Mouse (Mus musculus): Measurements from ENCODE around the gene Ect2. TPM values are rescaled to one million over a fixed set of nuclear protein-coding genes. Genes with fewer than 3 reads are reported as not detected.

Ect2 gene
- polyA plus RNA-seq, 1 experiment = 12.0 TPM

- no peak for DNase-seq
- no peak overlapping the region for H3K4me3 ChIP-seq (ENCODE audit: control insufficient read depth, insufficient read depth, low read length)
Observed at GRCm38 (mm10) chr3:27064886-27065285, 88.8 kb downstream of the Ect2 start.

GRCm38 (mm10) chr3:27063399-27064260 lies 90.0 kb downstream of the Ect2 start:
- H3K4me3 ChIP-seq (ENCODE audit: control insufficient read depth, insufficient read depth, low read length) = no peak overlapping the region
- H3K36me3 ChIP-seq (ENCODE audit: control insufficient read depth, insufficient read depth, low read length) = no peaks in the 10 kb centered on the region
- no peak for TF ChIP-seq CTCF (IDR thresholded peaks at IDR 0.05; ENCODE audit: borderline replicate concordance, control insufficient read depth, extremely low read depth, insufficient read depth, low read length, poor library complexity)
- TF ChIP-seq POLR2A (IDR thresholded peaks at IDR 0.05; ENCODE audit: control insufficient read depth, extremely low read depth, insufficient read depth, low read length, poor library complexity) = no peak
- no peaks in the 10 kb centered on the region for H3K4me1 ChIP-seq (replicated peaks; ENCODE audit: control insufficient read depth, insufficient read depth, low read length)
- H3K27ac ChIP-seq (ENCODE audit: control insufficient read depth, insufficient read depth, low read length) = no peak overlapping the region
- 85% methylated on average over 11 of the region's 11 CpGs for WGBS
- no peak for DNase-seq
- no peaks in the 10 kb centered on the region for H3K27me3 ChIP-seq (ENCODE audit: control insufficient read depth, insufficient read depth, low read length)

More at GRCm38 (mm10) chr3:27064886-27065285, 88.8 kb downstream of the Ect2 start:
- WGBS = 96% methylated on average over 2 of the region's 2 CpGs
- H3K27ac ChIP-seq (ENCODE audit: control insufficient read depth, insufficient read depth, low read length) = no peak overlapping the region
- TF ChIP-seq CTCF (IDR thresholded peaks at IDR 0.05; ENCODE audit: borderline replicate concordance, control insufficient read depth, extremely low read depth, insufficient read depth, low read length, poor library complexity) = no peak
- no peak for TF ChIP-seq POLR2A (IDR thresholded peaks at IDR 0.05; ENCODE audit: control insufficient read depth, extremely low read depth, insufficient read depth, low read length, poor library complexity)
- no peaks in the 10 kb centered on the region for H3K36me3 ChIP-seq (ENCODE audit: control insufficient read depth, insufficient read depth, low read length)
- no peaks in the 10 kb centered on the region for H3K4me1 ChIP-seq (replicated peaks; ENCODE audit: control insufficient read depth, insufficient read depth, low read length)
- no peaks in the 10 kb centered on the region for H3K27me3 ChIP-seq (ENCODE audit: control insufficient read depth, insufficient read depth, low read length)

- no peaks in the 10 kb centered on the region for H3K4me1 ChIP-seq (replicated peaks; ENCODE audit: control insufficient read depth, insufficient read depth, low read length)
- DNase-seq = no peak
- no peaks in the 10 kb centered on the region for H3K36me3 ChIP-seq (ENCODE audit: control insufficient read depth, insufficient read depth, low read length)
- no peak overlapping the region for H3K4me3 ChIP-seq (ENCODE audit: control insufficient read depth, insufficient read depth, low read length)
- no peaks in the 10 kb centered on the region for H3K27me3 ChIP-seq (ENCODE audit: control insufficient read depth, insufficient read depth, low read length)
- 93% methylated on average over 12 of the region's 12 CpGs for WGBS
- H3K27ac ChIP-seq (ENCODE audit: control insufficient read depth, insufficient read depth, low read length) = no peak overlapping the region
- TF ChIP-seq POLR2A (IDR thresholded peaks at IDR 0.05; ENCODE audit: control insufficient read depth, extremely low read depth, insufficient read depth, low read length, poor library complexity) (no peak), CTCF (IDR thresholded peaks at IDR 0.05; ENCODE audit: borderline replicate concordance, control insufficient read depth, extremely low read depth, insufficient read depth, low read length, poor library complexity) (no peak)
Observed at GRCm38 (mm10) chr3:27060441-27060840, 93.2 kb downstream of the Ect2 start.

- WGBS = 89% methylated on average over 12 of the region's 12 CpGs
- H3K4me3 ChIP-seq (ENCODE audit: control insufficient read depth, insufficient read depth, low read length) = no peak overlapping the region
- TF ChIP-seq CTCF (IDR thresholded peaks at IDR 0.05; ENCODE audit: borderline replicate concordance, control insufficient read depth, extremely low read depth, insufficient read depth, low read length, poor library complexity) (no peak), POLR2A (IDR thresholded peaks at IDR 0.05; ENCODE audit: control insufficient read depth, extremely low read depth, insufficient read depth, low read length, poor library complexity) (no peak)
- H3K4me1 ChIP-seq (replicated peaks; ENCODE audit: control insufficient read depth, insufficient read depth, low read length) = no peaks in the 10 kb centered on the region
- H3K36me3 ChIP-seq (ENCODE audit: control insufficient read depth, insufficient read depth, low read length) = no peaks in the 10 kb centered on the region
- no peaks in the 10 kb centered on the region for H3K27me3 ChIP-seq (ENCODE audit: control insufficient read depth, insufficient read depth, low read length)
- no peak overlapping the region for H3K27ac ChIP-seq (ENCODE audit: control insufficient read depth, insufficient read depth, low read length)
- no peak for DNase-seq
Observed at GRCm38 (mm10) chr3:27059529-27060322, 94.0 kb downstream of the Ect2 start.

- no peaks in the 10 kb centered on the region for H3K27me3 ChIP-seq (ENCODE audit: control insufficient read depth, insufficient read depth, low read length)
- 90% methylated on average over 3 of the region's 3 CpGs for WGBS
- no peak overlapping the region for H3K4me3 ChIP-seq (ENCODE audit: control insufficient read depth, insufficient read depth, low read length)
- H3K36me3 ChIP-seq (ENCODE audit: control insufficient read depth, insufficient read depth, low read length) = no peaks in the 10 kb centered on the region
- no peak for DNase-seq
- H3K4me1 ChIP-seq (replicated peaks; ENCODE audit: control insufficient read depth, insufficient read depth, low read length) = no peaks in the 10 kb centered on the region
- no peak overlapping the region for H3K27ac ChIP-seq (ENCODE audit: control insufficient read depth, insufficient read depth, low read length)
- TF ChIP-seq POLR2A (IDR thresholded peaks at IDR 0.05; ENCODE audit: control insufficient read depth, extremely low read depth, insufficient read depth, low read length, poor library complexity) (no peak), CTCF (IDR thresholded peaks at IDR 0.05; ENCODE audit: borderline replicate concordance, control insufficient read depth, extremely low read depth, insufficient read depth, low read length, poor library complexity) (no peak)
Observed at GRCm38 (mm10) chr3:27055471-27055870, 98.2 kb downstream of the Ect2 start.

- no peak overlapping the region for H3K4me3 ChIP-seq (ENCODE audit: control insufficient read depth, insufficient read depth, low read length)
- H3K4me1 ChIP-seq (replicated peaks; ENCODE audit: control insufficient read depth, insufficient read depth, low read length) = no peaks in the 10 kb centered on the region
- WGBS = 75% methylated on average over 2 of the region's 2 CpGs
Observed at GRCm38 (mm10) chr3:27054766-27055165, 98.9 kb downstream of the Ect2 start.

More at GRCm38 (mm10) chr3:27054766-27055165, 98.9 kb downstream of the Ect2 start:
- Histone ChIP-seq H3K36me3 (ENCODE audit: control insufficient read depth, insufficient read depth, low read length) (no peaks in the 10 kb centered on the region), H3K27me3 (ENCODE audit: control insufficient read depth, insufficient read depth, low read length) (no peaks in the 10 kb centered on the region), H3K27ac (ENCODE audit: control insufficient read depth, insufficient read depth, low read length) (no peak overlapping the region)
- DNase-seq = no peak
- no peak for TF ChIP-seq POLR2A (IDR thresholded peaks at IDR 0.05; ENCODE audit: control insufficient read depth, extremely low read depth, insufficient read depth, low read length, poor library complexity)
- no peak for TF ChIP-seq CTCF (IDR thresholded peaks at IDR 0.05; ENCODE audit: borderline replicate concordance, control insufficient read depth, extremely low read depth, insufficient read depth, low read length, poor library complexity)

Other genes starting within 250 kb of the Ect2 start
- gene Nceh1, start 29.1 kb upstream of the Ect2 start, polyA plus RNA-seq (2012; rRNA removed) = 37.0 and 40.5 TPM in 2 replicates
- 6.3 and 7.1 TPM in 2 replicates for gene Tnfsf10, start 163.2 kb upstream of the Ect2 start, polyA plus RNA-seq (2012; rRNA removed)
- gene Ghsr, start 217.5 kb upstream of the Ect2 start, polyA plus RNA-seq (2012; rRNA removed) = 0.05 and 0.13 TPM in 2 replicates